Mouse (Mus musculus): ENCODE results near the gene Sall1. TPM values are rescaled to one million over a fixed set of nuclear protein-coding genes. Genes with fewer than 3 reads are reported as not detected.

Sall1 gene
- not detected for polyA plus RNA-seq (2017; shearing (Covaris generic))

DNA sequence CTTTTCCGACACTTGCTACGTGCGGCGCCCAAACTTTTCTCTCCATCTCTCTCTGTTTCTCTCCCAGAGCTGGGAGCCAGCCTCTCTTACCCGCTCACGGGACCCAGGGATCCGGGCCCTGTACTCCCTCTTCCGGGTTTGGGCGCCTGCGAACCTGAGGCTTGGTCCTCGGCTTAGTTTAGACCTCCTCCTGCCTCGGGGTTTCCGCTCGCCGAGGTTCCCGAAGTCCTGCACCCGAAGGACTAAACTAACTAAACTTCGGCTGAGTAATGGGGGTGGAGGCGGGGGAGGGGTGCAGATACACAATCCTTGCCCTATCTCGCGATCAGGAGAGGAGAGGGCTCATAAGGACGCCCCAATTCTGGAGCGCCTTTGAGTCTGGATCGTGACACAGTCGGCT is at the start of gene Sall1:
Sall1 (minus strand) TSS at position 223 of the 400 bp plus-strand sequence.
- no peak for ATAC-seq

DNA sequence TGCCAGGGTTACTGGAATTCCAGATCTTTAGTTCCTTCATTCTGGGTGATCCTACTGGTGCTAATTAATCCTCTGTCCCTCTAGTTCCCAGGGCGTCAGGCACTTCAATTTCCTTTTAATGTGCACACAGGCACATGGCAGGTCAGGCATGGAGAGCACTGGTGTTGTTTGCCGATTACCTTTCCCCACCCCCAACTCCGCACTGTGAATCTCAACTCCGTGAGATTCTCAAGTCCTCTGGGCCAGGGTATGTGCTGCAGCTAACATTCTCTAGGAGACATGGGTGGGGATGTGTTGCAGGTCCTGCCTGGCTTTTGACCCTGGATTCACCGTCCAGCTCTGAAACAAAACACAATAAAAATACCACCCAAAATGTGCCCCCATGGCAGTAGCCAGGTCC is 46.0 kb upstream of the Sall1 start:
- ATAC-seq, result no peak

DNA sequence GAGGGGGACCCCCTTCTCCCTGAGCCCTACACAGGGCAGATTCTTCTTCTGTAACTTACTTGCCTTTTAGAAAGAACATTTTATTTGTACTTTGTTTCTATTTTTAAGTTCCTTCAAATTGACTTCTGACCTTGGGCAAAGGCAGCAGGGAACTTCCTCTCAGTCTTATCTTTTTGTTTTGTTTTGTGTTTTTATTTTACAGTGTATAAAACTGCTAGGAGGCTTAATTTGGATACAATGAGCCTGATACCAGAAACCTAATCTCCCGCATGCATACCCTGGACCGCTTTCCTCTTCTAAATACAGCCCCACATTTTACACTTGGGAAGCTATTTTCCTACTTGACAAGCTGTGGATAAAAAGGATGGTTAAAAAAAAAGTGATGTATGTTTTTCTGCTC is 35.2 kb upstream of the Sall1 start:
- no peak for ATAC-seq

DNA sequence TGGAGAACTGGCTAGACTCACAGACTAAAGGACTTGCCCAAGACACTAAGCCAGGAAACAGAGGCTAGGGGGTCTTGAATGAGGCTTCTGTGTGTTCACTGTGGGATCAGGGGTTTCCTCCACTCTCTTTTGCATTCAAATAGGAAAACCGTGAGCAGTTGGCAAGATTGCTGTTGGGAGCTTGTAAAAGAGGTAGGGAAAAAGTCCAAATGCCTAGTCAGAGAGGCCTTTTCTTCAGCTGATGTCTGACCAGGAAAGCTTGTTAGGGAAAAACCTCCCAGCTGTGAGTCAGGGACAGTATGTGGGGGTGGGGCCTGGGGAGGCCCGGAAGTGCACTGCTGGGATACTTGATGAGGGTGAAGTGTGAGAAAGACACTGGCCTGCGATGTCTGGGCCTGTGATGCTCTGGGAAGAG is 29.0 kb upstream of the Sall1 start:
- no peak for ATAC-seq

DNA sequence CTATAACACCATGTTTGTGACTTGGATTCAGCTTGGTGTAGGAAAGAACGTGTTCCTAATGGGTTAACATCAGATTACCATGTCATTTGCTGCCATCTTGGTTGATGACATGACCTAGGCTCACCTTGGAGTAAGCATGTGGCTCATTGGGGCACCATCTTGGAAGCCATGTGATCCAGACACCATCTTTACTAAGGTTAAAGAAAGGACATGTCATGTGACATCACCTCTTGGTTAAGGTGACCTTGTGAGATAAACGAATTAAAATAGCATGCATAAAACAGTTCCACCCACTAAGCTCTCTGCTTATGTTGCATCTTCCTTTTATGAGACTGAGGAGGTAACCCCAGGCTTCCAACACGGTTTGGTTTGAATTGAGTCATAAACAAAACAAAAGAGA is 23.5 kb upstream of the Sall1 start:
- ATAC-seq, result no peak

DNA sequence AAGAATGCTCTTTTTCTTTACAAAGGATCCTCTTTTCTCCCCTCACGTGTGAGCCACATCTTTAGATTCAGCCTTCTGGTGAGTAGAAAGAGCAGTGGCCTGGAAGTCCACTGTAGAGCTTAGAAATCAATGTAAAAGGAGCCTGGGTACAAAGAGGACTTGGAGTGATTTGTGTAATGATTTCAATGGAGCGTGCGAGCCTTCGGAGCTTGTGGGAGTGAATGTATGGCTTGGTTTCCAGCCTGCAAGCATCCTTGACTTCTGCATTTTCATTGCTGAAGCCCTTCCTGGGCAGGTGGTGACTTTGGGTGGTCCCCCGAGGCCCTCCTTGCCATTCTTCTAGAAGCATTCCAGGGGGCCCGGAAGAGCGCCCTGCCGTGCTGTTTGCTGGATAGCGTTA is 20.1 kb upstream of the Sall1 start:
- ATAC-seq, result no peak

DNA sequence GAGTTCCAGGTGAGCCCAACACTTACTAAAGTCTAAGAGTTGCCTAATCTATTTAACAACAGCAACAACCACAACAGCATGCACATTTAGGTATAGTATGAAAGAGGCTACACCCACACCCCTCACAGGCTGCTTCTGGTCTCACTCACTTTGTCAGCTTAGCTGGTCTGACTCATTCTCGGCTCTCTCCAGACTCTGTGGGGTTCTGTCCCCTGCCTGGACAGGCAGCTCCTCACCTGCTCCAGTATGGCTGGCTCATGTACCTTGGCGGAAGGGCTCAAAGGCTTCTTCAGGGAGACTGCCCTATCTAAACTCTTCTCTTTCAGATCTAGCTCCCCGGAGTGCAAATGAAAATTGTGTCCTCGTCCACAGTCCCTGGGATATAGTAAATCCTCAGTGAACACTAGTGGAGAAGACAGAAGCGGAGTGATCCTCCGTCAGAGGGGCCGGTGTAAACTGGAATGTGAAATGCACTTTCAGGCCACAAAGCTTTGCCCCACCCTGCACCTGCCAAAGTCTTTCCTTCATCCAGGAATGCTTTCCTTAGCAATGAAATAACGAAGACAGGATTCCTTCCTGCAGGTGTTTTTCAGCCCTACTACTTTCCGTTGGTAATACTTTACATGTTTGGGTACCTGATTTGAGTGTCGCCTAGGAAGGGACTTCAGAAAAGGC is 19.5 kb upstream of the Sall1 start:
- no peak for ATAC-seq

DNA sequence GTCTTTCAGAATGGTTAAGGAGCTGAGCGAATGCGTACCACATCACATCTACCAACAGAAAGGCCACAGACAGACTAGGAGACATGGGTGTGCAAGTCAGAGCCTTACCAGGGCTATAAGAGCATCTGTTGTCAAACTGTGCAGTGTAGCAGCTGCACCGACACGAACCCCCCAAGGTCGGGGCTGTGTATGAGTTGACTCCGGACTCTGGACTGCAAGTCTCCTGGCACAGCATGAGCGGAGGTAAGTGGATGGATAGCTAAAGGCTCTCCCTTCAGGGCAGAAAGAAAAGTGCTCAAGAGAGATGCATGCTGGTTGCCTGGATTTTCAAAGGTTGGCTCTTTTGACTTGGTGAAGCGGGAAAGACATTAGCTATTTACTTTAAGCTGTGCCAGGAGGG is 16.8 kb upstream of the Sall1 start:
- ATAC-seq, result no peak

DNA sequence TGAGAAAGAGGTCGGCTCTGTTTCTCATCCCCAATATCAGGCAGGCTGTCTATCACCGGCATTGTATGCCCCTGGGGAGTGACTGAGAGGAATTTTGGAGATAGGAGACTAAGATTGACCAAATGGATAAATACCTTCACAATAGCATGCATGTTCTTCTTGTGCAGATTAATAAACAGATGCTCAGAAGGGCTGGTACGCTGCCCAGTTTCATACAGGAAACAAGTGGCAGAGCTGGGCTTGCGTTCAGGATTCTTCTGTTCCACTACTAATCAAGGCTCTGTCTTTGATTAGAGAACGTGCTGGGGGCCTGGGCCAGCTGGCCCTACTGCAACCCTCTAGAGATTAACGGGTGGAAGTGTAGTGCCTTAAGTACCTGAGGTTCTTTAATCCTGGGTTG is 15.5 kb upstream of the Sall1 start:
- no peak for ATAC-seq

DNA sequence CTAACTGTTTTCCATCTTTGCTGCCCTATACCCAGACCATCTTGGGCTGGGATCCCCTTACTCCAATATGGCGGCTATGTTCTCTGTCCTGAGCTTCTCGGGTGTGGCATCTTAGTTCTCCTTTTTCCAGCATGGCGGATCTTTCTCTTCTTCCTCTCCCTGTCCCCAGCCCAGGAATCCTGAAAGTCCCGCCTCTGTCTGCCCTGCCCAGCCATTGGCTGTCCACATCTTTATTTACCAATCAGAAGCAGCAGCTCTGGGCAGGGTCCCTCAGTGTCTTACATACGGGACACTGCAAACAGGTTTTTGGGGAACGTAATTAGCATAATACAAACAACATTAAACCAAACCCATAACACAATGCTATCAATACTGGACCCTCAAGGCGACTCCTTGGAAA is 8.9 kb upstream of the Sall1 start:
- ATAC-seq, result no peak

DNA sequence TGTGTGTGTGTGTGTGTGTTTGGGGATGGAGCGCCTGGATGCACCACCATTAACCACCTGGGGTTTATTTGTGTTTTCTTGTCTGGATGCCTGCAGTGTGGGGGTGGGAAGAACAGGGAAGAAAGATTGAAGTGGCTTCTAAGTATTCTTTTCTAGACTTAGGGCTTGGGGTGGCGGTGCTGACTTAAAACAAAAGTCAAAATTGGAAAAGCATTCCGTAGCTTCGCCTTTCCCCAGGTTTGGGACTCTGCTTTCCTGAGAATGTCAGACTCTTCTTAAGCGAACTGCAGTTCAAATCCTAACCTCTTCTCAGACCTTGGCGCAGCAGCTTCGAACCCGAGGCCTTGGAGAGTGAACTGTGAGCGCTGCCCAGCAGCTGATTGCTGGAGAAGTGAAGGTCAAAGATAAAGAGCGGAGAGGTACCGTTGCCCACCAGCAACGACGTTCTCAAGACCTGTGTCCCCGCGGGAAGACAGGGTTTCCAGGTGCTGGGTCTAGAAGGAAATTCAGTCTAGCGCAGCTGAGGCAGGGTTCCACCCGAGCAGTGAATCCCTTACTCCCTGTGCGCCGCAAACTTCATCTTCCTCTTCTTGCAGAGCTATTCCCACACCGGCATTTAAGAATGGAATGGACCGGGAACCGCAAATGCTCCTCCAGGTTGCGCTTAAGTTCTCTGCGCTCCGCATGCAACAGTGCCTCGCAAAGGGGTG is 2.8 kb upstream of the Sall1 start:
- no peak for ATAC-seq

DNA sequence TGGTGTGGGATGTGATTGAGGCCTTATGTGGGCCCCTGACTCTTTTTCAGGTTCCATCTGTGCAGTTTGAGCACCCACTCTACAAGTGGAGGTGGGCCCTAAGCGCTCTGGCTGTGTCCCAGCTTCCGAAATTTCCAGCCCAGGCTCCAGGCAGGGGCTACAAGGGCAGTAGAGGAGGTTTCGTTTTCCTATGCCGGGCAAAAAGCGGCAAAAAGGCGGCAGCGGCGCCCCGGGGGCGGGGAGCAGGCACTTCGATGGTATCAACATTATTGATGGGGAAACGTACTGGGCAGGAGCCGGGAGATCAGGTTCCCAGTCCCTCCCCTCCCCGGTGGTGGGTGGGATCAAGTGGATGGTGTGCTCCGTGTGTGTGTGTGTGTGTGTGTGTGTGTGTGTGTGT is 2.3 kb upstream of the Sall1 start:
- ATAC-seq, result no peak

DNA sequence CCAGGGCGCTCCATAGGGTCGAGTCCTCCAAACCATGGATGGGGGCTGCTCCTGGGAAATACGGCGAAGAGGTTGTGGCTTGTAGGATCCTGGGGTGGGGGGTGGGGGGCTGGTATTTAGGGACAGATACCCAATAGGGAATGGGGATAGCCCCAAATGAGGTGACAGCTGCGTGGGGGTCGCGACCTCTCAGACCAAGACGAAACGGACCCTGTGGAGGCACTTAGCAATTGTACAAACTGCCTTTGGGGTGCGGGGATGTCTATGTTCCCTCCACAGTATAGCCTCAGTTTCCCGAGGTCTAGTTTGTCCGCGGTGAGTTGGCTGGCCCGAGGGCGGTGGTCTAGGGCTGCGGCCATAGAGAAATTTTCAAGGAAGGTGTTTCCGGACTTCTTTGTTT is 1.8 kb upstream of the Sall1 start:
- ATAC-seq, result no peak

DNA sequence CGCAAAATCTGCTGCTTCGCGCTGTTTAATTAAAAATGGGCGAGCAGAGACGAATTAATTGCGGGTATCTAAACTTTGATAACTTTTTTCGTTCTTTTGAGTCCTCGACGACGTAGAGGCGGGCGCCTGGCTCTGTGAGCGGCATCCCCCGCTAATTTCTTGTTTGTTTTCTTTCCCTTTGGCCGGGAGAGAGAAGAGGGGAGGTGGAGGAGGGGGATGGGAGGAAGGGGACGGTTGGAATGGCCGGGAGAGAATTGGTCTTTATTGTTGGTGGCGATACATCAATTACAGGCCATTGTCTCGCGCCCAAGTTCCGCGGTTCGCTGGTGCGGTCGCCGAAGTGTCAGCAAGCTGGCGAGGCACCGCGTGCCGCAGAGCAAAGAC is 1.2 kb upstream of the Sall1 start:
- no peak for ATAC-seq

DNA sequence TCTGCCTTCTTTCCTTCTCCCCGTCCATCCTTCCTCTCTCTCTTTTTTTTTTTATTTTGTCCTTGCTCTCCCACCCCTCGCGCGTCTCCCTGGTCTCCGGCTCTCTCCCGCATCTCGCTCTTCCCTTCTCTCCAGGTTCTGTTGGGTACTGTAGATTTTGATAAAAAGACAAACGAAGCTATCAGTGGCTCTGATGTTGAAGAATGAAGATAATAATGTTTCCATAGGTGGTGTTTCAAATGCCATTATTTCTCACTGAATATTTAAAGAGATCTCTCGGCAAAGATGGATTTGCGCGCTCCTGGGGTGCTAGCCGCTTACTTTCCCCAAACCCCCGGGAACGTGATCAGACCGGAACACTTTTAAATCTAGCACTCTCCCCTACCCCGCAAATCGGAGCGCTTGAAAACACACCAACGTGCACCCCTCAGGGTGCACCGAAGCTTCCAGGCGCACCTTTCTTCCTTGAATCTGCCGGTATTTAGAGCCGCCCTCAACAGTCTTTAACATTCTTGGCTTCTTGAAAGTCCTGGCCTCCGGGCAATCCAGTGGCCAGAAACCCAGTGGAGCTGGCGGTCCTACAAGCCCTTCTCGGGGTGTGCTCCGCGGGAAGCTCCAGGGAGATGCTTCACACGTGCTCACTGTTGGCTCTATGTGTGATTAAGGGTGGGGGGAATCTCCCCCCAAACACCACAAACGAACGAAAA is 702 bp upstream of the Sall1 start:
- no peak for ATAC-seq

DNA sequence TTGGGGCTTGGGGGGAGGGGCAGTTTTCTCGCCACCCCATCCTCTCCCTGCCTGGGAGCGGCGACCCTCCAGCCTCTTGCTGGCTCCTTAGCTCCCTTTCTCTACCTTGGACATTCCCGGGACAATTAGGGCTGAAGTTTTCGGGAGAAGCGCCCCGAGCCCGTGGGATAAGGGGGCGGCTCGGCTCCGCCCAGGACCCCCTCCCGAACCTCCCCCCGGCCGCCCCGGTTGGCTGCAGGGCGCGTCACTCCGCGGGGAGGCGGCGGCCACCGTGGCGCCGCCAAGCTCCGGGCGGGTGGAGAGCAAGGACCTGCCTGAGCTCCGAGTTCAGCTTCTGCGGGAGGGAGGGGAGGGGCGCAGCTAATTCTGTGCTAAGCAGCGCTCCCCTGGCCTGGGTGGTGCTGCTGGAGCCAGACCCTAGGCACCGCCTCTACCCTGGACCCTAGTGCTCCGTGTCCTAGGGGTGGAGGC is 556 bp downstream of the Sall1 start:
- ATAC-seq, result no peak

DNA sequence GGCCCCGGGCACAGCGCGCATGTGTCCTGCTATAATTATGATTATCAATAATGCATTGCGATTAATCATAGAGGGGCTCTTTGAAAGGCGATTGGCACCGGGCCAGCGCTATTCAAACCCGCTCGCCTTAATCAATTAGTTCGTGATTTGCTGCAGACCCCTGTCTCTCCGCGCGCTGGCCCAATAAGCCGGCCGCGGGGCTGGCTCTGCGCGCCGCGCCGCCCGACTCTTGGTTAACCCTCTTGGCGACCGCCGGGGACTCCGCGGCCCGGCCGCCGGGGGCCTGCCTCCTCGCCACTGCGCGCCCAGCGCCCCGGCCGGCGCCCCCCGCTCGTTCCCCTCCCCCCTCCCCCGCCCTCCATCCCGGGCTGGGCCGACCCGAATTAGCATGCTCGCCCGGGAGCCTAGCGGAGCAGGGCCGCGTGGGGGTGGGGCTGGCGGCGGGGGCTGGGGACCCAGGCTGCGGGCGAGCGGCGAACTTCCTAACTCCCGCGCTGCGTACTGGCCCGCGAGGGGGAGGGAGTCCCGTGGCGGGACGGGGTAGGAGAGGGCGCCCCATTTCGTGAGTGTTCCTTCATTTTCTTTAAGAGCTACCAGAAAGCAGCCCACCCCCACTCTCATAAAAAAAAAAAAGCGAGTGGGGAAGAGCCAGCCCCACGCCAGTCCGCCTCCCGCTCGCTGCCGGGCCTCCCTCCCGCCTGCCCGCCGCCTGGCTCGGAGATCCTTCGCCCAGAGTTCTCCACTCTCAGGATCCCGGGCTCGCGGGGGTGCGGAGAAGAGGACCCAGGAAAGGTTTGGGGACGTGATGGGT is 1.2 kb downstream of the Sall1 start:
- no peak for ATAC-seq

DNA sequence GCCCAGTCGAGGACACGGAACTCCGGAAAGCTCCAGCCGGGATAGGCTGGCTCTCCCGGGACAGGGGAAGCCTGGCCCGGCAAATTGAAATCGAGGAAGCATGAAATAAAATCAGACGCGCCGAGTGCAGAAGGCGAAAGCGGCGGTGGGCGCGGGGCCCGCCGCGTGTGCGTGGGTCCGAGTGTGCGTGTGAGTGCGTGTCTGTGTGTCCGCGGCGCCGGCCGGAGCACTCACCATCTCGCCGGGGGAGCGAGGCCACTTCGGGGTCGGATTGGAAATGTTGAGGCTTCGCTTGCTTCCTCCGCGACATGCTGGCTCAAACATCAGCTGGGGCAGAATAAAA is 1.9 kb downstream of the Sall1 start:
- no peak for ATAC-seq

DNA sequence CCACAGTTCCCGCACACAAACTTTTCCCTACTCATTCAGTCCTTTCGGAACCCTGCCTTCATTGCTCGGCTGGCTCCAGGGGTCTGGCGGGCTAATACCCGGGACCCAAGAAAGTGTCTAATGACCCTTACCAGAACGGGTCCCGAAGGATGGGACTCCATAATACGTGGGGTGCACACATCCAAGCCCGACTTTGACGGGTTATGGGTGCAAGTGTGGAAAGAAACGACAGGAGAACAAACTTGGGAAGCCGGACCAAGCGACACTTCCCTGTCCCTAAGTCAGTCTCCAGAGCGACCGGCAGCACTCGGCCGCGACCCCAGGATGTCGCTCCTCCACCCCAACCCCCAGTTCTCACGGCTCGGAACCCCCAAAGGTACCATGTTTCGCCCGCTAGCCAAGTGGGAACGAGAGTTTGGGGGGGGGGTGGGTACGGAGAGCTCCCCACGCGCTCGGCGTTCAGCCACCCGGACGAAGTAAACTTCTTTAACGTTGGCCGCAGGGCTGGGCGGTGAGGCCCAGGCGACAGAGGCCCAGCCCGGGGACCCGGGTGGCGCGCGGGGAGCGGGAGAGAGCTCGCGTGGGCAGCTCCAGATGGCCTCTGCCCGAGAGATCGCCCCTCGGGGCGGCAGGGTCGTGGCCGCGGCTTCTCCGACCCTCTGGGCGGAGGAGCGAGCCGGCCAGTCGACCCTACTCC is 2.4 kb downstream of the Sall1 start:
- no peak for ATAC-seq

DNA sequence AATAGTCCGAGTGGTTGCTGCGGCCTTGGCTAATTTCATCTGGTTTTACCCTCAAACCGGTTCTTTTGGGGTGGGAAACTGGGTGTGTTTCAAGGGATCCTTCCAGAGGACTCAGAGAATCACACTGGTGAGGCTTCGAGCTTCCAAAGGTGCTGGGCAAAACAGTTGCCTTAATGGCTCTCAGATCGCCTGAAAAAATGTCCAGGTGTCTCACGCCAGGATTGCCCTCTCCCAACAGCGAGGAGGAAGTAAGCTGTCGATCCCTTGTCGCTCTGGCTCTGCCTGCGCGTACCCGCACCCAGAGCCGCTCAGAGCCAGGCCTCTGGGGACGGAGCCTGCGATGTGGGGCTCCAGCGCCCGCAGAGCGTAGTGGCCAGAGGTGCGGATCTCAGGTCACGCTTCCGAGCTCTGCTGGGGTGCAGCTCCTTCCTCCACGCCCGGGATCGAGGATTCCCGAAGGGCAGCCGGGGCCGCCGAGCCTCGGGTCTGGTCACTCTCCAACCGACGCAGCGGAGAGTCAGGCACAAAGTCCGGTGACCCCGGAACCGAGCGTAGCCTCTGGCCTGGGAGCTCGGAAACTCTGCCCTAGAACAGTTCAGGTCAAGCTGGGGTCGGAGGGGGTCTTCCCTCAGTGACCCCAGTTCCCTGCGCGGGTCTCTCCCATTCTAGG is 3.1 kb downstream of the Sall1 start:
- ATAC-seq, result no peak

DNA sequence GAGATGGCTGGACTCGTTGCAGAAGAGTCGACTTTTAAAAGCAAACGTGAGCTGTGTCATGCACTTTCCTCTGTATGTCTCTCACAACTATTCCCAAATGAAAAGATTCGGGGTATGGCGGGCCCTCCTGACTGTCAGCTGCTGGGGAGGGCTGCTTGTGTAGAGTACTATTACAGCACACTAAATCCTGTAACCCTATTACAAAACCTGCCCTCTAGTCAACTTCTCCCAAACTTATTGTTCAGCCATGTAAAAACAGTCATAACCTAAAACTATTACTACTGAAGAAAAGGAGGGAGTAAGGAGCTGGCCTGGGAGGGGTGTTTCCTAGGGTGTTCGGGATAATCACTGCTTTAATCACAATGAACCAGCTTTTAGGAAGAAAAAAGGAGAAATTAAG is 4.1 kb downstream of the Sall1 start:
- no peak for ATAC-seq

DNA sequence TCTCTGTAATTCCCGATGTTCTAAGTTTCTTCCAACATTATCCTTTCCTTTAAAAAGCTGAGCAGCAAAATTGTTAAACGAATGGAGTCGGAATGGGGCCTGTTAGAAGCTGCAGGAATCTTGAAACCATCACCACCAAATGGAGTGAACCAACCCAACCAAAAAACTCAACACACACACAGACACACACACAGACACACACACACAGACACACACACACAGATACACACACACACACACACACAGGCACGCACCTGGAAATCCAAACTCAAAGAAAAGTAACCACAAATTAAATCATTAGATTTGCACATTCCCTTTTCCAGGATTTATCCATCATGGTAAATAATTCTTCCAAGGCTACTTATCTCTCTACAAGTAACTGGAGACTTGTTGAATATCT is 5.0 kb downstream of the Sall1 start:
- ATAC-seq, result no peak

Data from activated CD4-positive, CD25-positive, alpha-beta regulatory T cell, adult 4 months (primary cell).